Mouse (Mus musculus): ENCODE data around the gene Plekhs1.

DNA sequence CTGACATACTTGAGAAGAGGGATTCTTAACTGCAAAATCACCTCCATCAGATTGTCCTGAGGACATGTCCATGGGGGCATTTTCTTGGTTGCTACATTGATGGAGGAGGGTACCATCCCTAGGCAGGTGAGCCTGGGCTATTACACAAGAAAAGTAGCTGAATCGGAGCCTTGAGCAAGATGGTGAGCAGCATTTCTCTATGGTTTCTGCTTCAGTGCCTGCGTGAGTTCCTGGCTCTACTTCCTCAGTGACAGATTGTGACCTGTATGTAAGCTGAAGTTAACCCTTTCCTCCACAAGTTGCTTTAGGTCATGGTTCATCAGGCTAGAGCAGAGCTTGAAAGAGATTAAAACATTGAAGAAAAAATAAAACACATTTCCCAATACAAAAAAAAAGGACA, 6.1 kb upstream of the Plekhs1 start:
- TF ChIP-seq CTCF (IDR thresholded peaks at IDR 0.05) (no peak), POLR2A (IDR thresholded peaks at IDR 0.05; ENCODE audit: insufficient read depth, low read depth, low read length) (no peak)

All from heart, adult 2 months (tissue).